Mouse (Mus musculus): Measurements from ENCODE around the gene Rpl36a-ps1.

The Rpl36a-ps1 gene

DNA sequence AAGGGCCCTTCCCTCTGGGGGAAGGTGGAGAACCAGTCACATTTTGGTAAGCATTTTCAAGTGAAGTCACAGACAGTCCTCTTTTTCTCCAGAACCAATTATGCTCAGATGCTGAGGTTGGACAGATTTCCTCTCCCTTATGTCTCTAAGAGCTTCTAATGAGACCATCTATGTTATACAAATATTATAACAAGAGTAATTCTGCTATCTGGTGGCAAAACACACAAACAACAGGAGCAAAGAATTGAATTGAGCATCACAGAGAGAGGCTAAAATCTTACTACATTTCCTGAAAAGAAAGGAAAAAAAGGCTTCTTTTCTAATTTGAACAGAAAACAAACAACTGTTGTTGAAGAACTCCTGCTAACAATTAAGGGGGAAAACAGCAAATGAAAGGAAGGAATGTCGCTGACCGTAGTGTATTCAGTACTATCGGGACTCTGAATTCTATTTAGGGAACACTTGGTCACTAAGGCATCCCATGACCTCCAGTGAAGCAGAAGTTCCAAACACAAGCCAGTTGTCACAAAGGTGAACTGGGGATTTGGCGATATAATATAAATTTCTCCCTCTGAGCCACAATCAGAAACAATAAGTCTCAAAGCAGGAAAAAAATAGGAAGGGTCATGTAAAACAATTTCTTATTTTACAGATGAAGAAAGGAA lies 42.4 kb downstream of the Rpl36a-ps1 start:
- DNase-seq: no peak

Data from heart, adult 11 months (tissue).